Mouse (Mus musculus): Measurements from ENCODE around the gene Pced1b.
"Not testable (repeated sequence)": the region's sequence is repeated elsewhere in the genome, so short reads cannot be mapped to it uniquely, and the experiment has no call there.

Gene Pced1b

DNA sequence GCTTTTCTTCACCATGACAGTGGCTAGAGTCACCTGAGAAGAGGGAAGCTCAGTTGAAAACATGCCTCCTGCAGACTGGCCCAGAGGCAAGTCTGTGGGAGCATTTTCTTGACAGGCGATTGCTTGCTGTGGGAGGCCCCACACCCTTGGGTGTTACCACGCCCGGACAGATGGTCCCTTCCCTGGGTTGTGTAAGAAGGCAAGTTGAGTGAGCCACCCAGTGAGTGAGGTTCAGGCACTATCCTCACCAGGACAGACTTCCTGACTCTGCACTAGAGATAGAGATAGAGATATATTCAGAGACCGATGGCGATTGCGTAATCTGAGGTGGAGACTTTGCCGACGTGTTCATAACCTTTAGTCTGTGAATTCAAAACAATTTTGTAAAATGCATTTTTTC, 96.0 kb downstream of the Pced1b start:
- DNase-seq (ENCODE audit: low spot score) = no peak

DNA sequence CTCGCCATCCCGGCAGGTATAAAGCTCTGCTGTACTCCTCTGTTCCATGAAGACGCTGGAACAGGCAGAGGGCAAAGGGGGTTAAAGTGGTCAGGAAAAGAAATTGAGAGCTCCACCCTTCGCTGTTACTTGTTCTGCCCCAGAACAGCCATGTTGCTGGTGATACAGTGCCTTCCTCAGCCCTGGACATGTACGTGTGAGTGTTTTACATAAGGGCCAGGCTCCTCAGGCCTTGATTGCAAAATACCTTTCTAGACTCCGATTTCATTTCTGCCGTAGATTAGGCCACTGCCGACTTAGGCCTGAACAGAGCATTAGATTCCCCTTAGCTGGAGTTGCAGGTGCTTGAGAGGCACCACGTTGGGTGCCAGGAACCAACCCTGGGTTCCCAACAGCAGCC, 97.0 kb downstream of the Pced1b start:
- DNase-seq (ENCODE audit: low spot score) = no peak

DNA sequence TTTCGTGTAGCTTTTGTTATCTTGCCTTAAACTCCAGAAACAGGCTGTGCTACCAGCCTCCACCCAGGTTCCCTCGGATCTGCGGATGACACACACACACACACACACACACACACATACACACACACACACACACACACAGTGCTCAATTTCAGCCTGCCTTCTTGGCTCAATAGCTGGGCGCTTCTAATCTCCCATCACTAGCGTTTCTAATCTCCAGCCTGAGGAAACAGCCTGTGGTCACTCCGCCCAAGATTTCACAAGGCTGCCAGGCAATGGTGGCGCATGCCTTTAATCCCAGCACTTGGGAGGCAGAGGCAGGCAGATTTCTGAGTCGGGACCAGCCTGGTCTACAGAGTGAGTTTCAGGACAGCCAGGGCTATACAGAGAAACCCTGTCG, 98.2 kb downstream of the Pced1b start:
- no peak for DNase-seq (ENCODE audit: low spot score)

DNA sequence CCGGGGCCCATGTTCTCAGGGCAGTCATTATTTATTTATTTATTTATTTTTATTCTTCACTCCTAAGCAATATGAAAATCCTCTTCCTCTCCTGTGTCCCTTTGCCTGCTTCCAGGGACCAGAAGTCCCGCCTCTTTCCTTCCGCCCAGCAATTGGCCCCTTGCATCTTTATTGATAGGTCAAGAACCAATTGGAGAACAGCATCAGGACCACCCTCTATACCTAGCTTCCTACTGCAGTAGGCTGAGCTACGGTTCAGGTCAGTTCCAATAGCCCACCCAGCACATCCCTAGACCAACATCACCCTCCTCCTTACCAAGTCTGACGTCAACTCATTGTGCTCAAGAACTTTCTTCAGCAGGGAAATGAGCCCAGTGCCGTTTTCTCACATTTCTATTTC, 99.0 kb downstream of the Pced1b start:
- no peak for DNase-seq (ENCODE audit: low spot score)

DNA sequence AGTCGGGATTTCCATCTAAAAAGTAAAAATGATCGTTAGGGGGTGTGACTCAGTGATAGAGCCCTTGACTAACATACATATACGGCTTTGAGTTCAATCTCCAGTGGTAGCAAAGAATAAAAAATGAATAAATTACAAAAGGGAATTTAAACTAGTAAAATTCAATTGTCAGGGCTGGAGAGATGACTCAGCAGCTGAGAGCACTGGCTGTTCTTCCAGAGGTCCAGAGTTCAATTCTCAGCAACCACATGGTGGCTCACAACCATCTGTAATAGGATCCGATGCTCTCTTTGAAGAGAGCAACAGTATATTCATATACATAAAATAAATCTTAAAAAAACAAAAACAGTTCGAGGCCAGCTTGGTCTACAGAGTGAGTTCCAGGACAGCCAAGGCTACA, 99.5 kb downstream of the Pced1b start:
- DNase-seq (ENCODE audit: low spot score) = no peak

DNA sequence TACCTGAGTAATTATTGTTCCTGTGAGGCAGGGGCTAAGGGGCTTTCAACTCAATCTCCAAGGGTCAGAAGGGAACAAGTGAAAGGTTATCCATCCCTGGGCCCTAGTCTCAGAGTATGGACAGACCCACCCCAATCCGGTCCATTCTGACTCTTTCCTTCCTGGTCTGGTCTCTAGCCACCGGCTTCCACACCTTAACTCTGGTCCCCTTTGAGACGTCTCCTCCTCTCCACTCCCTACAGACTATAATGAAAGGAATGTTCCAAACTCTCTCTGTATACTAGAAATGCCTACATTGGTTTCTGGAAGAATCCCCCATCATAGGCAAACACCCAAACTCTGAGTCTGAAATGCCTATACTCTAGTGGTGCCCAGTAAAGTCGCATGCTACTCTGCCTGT, 100.0 kb downstream of the Pced1b start:
- no peak for DNase-seq (ENCODE audit: low spot score)

DNA sequence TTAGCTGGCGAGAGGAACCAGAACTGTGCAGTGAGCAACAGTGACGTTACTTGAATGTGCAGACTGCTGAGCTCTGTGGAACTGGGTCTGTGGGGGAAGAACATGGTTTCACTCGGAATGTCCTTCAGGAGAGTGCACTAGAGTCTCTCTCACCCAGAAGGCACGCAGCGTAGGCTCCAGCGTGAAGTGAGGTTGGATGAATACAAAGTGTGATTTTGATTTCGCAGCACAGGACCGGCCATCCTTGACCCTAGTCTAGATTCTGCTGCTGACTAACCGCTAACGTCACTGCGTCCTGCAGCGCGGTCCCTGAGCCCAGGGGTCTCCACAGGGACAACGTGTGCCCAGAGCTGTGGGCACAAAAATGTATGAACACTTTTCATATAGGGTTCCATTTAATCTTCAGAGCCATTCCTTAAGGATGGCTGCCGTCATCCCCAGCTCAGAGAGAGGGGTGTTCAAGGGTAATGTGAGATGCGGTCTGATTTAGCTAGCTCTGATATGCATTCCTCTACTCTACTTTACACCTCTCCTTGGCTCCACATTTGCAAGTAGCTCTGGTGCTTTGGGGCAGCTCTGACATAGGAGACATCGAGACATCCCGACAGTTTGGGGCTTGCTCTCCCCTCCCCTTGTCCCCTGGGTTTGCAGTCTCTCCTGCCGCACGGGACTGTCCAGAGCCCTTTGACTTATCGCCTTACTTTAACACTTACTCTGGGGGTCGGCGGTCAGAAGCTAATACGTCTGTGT, 101.8 kb downstream of the Pced1b start:
- no peak for DNase-seq (ENCODE audit: low spot score)

DNA sequence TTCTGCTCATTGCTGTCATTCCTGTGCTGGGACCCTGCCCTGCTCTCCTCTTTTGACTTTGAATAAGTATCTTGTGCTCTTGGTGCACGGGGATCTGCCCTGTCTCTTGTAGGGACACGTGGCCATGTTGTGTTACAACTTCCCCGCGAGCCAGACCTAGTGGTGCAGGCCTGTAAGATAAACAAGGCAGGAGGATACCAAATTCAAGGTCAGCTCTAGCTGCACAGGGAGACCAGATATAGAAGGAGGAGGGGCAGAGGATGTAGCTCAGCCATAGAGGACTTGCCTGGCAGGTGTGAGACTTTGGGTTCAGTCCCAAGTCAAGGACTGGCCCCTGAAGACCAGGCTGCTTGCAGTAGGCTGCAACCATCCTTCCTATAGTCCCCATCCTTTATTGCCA, 103.6 kb downstream of the Pced1b start:
- DNase-seq (ENCODE audit: low spot score) = no peak

DNA sequence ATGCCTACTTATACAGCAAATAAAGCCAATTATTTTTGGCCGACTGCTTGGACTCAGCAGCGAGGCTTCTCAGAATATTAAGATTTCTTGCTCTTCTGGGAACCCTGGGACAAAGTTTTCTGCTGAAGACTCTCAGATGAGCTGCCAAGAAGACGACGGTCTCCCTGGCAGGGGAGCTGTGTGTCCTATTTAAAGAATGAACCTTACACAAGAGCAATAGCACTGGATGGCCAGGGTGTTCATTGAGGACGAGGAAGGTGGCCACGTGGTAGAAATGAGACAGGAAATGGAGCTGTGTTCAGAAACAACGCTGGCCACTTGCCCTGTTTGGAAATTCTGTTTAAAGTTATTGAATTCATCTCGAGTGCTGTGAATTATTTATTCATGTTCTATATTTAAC, 104.1 kb downstream of the Pced1b start:
- no peak for DNase-seq (ENCODE audit: low spot score)

DNA sequence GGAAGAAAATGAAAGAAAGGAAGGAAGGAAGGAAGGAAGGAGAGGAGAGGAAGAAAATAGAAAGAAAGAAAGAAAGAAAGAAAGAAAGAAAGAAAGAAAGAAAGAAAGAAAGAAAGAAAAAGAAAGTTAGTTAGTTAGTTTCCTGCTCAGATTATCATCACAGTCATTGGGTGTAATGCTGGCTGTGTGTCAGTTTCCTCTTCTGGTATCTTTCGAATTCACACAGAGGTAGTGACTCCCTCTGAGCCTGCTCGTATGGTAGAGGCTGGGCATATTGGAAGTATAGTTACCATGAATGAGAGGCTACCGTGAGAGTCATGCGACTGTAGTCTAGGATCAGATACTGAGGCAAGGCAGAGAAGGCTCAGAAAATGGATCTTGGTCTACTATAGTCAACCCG, 104.8 kb downstream of the Pced1b start:
- DNase-seq (ENCODE audit: low spot score) = no peak

DNA sequence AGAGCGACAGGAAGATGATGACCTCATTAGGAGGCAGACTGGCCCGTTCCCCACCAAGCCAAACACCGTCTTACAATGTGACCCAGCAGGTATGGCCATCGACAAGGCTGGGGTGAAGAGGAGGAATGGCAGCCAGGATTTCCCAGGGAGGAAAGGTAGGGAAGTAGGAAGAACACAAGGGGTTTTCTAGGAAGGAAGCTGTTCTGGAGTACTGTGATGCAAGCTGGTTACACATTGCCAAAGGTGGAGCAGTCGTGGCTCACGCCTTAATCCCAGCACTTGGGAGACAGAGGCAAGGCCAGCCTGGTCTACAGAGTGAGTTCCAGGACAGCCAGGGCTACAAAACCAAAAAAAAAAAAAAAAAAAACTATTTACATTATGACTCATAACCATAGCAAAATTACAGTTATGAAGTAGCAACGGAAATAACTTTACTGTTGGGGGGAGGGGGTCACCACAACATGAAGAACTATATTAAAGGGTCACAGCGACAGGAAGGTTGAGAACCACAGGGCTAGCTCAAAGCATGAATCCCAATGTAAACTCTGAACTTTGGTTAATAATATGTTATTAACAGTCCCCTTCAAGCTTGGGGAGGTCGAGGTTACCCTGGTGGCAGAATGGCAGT, 108.9 kb downstream of the Pced1b start:
- no peak for DNase-seq (ENCODE audit: low spot score)

DNA sequence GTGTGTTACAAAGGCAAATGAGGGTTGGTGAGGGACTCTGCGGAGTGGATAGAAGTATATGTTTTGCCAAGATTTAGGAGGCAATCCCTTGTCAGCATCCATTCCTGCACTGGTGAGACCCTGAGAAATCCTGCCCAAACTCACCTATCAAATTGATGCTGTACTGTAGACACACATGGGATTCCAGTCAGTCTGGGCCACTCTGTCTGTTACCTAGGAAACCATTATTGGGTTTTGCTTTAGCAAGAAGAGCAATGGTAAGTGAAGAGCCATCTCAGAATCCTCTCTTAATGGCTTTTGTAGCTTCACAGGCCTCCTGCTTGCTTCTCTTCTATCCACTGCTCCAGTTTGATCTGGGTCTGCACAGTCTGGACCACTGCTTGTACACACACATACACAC, 110.1 kb downstream of the Pced1b start:
- DNase-seq (ENCODE audit: low spot score) = no peak

DNA sequence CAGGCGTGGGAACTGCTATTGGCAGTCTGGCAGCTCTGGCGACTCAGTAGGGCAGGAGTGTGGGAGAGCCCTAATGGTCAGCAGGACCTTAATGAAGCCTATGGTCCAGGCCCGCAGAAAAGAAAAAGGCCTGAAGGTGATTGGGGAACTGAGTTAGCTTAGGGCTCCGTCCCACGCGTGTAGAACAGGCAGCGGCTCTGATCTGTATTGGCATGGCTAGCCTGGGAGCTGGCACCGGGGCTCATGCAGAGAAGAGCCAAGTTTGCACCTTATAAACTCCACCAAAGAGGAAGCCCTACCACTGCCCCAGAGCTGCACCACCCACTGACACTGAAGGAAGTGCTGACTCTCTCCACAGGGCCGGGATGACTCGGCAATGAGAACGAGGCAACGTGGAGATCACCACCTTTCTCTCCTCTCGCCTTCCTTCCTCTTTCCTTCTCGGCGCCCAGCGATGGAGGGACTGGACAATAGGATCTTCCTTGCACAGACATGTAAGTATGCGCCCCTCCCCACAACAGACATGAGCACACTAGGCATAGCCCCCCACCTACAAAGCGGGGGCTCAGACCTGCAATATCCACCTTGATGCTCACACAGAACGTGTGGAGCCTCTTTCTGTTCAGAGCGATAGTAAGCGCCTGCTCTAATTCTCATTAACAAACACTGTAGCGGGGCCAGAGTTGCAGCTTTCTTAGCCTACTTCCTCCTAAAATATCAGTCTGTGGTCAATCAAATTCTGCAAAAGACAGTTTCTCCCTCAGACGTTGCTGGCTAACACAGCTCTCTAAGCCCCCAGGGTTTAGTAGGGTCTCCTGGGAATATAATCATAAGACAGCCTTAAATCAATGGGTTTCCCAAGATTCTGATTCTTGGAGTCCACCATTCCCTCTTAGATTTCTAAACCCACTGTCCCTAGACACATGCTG, 114.2 kb downstream of the Pced1b start:
- no peak for DNase-seq (ENCODE audit: low spot score)

DNA sequence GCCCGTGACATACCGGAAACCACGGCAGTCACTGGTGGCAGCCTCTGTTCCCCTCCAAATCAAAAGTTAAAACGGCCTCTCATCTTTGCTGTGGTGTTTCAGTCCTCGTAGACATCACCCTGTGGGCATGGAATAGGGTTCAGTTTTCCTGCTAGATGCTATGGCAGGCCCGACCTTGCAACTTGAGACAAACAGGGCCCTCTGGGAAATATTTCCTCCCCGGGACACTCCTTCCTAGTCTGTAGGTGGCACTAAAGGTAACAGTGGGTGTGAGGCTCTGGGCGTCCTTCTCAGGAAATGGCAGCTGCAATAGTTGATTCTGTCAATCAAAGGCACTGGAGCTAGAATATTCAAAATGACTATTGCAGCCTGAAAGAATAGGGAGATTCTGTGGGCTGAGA, 114.9 kb downstream of the Pced1b start:
- DNase-seq (ENCODE audit: low spot score) = no peak

DNA sequence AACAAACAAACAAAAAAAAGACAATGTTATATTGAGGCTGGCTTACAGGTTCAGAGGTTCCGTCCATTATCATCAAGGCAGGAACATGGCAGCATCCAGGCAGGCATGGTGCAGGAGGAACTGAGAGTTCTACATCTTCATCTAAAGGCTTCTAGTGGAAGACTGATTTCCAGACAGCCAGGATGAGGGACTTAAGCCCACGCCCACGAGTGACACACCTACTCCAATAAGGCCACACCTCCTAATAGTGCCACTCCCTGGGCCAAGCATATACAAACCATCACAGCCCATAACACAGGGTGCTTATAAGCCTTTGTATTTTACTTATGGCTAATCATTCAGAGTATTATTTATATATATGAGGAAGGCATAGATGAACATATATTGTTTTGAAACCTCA, 117.4 kb downstream of the Pced1b start:
- DNase-seq (ENCODE audit: low spot score) = not testable (repeated sequence)

DNA sequence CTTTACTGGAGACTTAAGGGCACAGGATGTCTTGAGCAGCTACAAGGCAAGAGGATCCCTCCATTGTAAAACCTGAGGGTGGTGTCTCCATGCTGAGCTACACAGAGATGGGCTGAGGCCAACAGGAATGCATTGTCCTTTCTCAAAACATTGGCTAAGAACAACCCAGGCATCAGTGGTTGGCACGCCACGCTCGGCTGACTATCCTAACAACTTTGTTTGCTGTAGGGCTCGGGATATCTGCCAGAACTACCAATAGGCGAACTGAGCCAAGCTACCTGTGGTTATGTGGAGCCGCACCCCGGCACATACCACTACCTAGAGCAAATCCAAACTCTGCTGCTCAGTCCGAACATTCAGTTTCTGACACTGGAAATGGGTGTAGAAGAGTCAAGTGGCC, 118.1 kb downstream of the Pced1b start:
- no peak for DNase-seq (ENCODE audit: low spot score)

DNA sequence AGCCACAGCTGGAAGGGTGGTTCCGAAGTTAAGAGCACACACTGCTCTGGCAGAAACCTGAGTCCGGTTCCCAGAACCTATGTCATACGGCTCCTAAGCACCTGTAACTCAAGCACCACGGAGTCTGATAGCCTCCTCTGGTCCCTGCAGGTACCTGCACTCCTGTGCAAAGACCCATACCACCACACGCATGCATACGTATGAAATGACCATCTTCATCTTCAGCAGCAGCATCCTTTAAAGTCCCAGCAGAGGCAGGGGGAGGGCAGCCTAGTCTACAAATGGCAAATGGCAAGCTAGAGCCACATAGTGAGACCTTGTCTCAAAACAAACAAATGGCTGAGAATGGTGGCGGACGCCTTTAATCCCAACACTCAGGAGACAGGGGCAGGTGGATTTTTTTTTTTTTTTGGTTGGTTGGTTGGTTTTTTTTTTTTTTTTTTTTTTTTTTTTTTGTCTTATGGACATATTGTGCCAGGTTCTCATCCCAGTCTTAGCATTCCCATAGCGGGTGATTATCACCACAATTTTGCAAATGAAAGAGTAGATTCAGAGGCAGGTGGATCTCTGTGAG, 121.2 kb downstream of the Pced1b start:
- no peak for DNase-seq (ENCODE audit: low spot score)

DNA sequence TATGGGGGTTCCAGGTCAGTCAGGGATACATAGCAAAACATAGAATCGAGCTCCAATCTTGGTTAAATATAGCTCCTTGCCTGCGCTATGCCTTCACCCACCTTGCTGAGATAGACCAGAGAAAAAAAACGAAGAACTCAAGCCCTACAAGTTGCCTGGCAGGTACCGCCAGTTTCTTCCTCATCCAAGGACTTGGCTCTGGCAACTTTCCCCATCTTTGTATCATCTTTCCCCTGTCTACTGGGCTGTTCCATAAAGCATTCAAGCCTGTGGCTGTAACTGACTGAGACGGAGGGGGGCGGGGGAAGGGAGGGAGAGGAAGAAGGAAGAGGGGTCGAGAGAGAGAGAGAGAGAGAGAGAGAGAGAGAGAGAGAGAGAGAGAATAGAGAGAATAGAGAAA, 121.7 kb downstream of the Pced1b start:
- no peak for DNase-seq (ENCODE audit: low spot score)

DNA sequence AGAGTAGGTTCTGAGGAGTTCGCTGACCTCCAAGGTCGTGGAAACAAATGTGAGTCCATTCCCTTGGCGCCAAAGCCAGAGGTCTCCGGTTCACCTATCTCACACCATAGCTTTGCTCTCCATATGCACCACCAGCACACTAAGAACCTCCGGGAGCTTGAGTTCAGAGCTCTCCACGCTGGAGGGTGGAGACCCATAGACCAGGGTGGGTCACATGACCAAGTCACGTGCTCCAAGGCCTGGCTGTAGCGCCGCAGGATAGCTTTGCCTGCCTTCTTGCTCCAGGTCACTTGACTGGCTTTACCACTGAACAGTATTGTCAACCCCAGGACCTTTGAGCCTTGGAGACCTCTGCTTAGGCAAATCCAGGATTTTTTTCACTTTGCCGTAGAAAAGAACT, 122.2 kb downstream of the Pced1b start:
- no peak for DNase-seq (ENCODE audit: low spot score)

DNA sequence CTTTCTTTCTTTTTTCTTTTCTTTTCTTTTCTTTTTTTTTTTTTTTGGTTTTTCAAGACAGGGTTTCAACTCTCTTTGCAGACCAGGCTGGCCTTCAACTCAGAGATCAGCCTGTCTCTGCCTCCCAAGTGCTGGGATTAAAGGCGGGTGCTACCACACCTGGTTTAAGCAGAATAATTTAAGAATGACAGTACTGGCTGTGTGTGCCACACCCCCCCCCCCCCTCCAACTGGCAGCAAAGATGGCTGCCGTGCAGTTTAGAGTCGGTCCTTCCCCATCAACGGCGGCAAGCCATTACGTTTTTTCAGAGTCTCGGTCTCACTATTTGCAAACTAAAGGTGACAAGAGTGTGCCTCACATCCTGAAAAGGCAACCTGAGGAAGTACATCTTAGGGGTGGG, 124.0 kb downstream of the Pced1b start:
- no peak for DNase-seq (ENCODE audit: low spot score)

DNA sequence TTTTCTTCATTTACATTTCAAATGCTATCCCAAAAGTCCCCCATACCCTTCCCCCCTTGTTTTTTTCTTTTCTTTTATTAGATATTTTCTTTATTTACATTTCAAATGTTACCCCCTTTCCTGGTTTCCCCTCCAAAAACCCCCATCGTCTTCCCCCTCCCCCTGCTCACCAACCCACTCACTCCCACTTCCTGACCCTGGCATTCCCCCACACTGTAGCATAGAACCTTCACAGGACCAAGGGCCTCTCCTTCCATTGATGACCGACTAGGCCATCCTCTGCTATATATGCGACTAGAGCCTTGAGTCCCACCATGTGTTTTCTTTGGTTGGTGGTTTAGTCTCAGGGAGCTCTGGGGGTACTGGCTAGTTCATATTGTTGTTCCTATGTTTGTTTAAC, 125.1 kb downstream of the Pced1b start:
- not testable (repeated sequence) for DNase-seq (ENCODE audit: low spot score)

DNA sequence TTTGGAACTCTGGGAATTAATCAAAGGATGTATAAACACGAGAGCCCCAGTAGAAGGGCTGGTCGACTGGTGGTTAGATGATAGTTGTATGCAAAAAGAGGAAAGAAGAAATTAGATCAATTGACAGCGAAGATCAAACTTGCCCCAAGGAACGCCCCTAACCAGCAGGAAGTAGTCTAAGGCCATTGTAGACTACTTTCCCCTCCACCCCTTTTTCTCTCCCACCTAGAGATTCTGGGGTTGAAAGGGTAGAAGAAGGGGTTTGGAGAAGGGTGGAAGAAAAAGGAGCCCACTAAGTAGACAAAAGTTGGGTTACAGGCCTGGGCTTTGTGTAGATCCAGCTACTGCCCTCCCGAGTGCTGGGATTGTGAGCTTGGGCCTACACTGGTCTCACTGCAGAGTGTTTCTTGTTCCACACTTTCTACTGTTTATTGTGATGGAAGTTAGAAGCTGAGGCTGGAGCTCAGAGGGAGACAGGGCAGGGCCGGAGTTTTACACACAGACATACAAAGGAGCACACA, 125.8 kb downstream of the Pced1b start:
- DNase-seq (ENCODE audit: low spot score) = no peak

Data from MN1 (cell line).